Mouse (Mus musculus) lung, postnatal 10 days (tissue): Measurements from ENCODE around the gene Apol8.

Experiments used
- DNase-seq: peaks from one replicate; pipeline ENCODE4 v3.0.0; 2021

The Apol8 gene

DNA sequence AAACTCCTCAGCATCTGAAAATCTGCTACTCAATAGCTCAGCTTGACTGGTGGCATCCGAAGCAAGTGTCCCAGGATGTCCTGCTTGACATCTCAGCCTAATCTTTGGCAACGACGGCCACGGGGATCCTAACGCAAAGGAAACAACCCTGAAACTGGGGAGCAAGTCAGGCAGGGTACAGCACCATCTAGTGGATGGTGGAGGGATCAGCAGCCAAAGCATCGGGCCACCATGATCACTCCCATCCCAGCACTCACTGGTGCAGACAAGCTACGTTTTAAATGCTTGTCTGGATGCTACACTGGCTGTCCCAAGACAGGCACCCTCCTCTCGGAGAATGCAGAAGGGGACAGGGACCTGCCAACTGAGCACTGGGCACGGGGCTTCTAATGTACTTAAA is at the start of gene Apol8:
Gene Apol8, minus strand, starts transcription at position 156 of the 400 bp plus-strand sequence.
- DNase-seq = peak; percentile 74

DNA sequence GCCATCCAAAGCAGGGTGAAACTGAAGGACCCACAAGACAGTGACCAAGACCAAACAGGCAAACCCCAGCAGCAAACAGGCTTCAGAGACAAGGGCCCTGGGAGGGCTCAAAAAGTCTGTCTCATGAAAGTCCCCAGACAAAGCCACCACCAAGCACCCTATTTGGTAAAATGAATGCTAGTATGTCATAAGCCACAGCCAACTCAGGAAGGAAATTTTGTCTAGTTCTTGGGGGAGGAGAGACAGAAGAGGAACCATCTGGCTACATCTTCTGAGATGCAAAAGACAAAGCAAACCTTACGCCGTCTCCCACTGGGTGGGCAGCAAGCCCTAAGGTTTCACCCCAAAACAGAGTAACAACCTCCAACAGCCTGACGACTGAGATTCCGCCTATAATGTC is 48.9 kb upstream of the Apol8 start:
- DNase-seq = no peak

GRCm38 (mm10) chr15:77804949-77805348 is 48.1 kb upstream of the Apol8 start:
- DNase-seq = no peak

GRCm38 (mm10) chr15:77804460-77804859 is 47.7 kb upstream of the Apol8 start:
- DNase-seq = no peak

DNA sequence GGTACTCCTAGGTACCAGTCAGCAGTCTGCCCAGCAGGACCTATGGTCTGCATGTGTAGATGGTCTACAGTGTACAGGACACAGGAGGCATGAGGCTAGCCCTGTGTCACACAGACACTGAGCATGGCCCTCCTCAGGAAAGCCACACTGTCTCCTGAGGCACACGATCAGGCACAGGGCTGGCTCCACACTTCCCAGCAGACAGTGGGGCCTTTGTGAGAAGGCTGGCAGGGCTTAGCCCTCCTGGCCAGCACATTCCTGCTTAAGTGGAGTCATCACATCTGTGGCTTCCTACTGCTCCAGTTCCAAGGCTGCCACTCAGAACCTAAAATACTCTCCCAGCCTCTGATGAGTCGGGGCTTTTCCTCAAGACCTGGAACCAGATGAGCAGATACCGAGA is 46.9 kb upstream of the Apol8 start:
- no peak for DNase-seq

GRCm38 (mm10) chr15:77802992-77803391 is 46.2 kb upstream of the Apol8 start:
- no peak for DNase-seq

- no peak for DNase-seq
Measured at GRCm38 (mm10) chr15:77801188-77801587, 44.4 kb upstream of the Apol8 start.

GRCm38 (mm10) chr15:77800511-77800910 is 43.7 kb upstream of the Apol8 start:
- peak; percentile 86 for DNase-seq

- no peak for DNase-seq
Measured at GRCm38 (mm10) chr15:77799491-77800474, 43.0 kb upstream of the Apol8 start.

GRCm38 (mm10) chr15:77798664-77799490 is 42.1 kb upstream of the Apol8 start:
- peak; percentile 67 for DNase-seq

DNA sequence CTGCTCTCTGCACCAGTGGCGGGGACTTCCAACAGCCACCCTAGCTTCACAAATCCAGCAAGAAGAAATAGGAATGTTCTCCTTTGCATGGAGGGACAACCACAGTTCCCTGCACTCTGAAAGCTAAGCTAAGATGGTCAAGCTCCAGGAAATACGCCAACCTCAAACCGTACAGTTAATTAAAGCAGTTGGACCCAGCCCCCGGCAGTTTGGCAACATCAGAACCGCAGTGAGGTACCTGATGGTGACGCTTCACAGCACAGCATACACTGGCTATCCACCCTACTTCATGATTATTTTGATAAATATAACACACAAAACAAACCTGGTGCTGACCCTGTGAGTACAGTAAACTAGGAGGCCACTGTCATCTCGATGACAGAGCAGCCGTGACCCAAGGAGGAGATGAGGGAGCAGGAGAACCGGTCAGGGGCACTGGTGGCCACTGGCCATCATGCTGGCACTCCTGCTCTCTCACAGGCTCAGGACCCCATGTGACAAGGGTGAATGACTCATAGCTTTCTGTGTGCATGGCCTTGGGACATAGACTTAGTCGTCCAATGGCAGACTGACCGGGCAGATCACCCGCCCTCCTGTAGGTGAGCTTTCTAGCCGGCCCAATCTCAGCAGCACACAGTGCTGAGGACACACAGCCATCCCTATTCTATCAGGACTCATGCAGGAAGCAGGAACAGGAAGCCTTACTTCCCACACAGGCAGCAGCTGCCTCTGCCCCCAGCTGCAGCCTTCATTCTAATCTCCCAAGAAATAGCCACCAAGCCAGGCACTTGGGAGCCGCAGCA is 41.0 kb upstream of the Apol8 start:
- DNase-seq = no peak

GRCm38 (mm10) chr15:77796409-77797035 is 39.7 kb upstream of the Apol8 start:
- no peak for DNase-seq

DNA sequence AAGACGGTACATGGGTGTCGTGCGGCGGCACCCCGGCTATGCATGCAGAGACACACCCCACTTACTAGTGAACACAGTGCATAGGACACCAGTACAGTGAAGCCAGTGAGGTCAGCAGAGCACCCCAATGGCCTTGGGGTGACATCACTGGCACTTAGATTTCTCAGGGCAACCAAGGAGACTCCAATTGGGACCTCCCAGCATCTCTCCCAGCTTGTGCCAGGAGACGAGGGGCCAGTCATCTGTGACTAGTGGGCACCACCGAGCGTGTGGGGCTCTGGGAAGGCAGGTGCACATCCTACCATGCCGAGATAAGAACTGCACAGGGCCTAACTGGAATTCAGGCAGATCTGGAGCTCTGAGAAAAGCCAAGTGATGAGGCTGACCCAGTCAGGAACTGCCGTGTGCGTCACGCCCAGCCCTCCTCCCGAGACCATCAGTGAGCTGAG is 38.1 kb upstream of the Apol8 start:
- DNase-seq = no peak

GRCm38 (mm10) chr15:77794138-77794907 is 37.5 kb upstream of the Apol8 start:
- no peak for DNase-seq

- no peak for DNase-seq
Measured at GRCm38 (mm10) chr15:77793554-77793953, 36.8 kb upstream of the Apol8 start.

- no peak for DNase-seq
Measured at GRCm38 (mm10) chr15:77793094-77793493, 36.3 kb upstream of the Apol8 start.

DNA sequence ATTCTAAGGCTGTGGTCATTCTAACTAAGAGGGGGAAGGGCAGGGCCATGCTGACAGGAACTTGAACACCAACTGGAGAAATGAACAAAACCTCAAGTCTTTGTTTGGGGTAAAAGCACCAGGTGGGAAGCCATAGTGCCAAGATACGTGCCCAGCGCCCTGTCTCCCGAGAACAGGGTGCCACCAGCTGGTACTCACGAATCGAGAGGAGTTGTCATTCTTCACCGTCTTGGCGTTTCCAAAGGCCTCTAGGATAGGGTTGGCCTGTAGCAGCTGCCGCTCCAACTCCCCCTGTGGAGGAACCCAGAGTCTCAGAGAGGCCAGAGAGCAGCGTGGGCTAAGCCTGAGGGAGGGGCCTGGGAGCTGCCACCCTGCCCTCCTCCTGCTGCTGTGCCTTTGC is 35.3 kb upstream of the Apol8 start:
- no peak for DNase-seq

- DNase-seq = peak; percentile 48
Measured at GRCm38 (mm10) chr15:77790656-77791405, 34.0 kb upstream of the Apol8 start.

DNA sequence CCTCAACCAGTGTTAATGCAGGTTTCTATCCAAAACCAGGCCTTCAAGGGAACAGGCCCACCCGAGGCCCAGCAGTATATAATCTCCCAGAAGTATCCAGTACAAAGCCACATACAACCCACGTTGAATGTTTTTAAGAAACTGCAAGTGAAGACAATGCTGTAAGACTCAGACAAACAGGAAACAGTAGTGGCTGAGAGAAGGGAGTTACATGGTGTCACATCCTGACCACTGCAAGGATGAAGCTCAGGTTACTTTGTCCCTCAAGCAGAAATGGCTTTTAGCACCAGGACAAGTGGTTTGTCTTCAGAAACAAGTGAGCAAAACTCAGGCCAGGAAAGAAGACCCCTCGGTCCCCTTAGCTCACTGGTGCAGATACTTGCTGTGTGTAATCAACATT is 32.4 kb upstream of the Apol8 start:
- no peak for DNase-seq

GRCm38 (mm10) chr15:77788356-77788755 is 31.6 kb upstream of the Apol8 start:
- DNase-seq = no peak

DNA sequence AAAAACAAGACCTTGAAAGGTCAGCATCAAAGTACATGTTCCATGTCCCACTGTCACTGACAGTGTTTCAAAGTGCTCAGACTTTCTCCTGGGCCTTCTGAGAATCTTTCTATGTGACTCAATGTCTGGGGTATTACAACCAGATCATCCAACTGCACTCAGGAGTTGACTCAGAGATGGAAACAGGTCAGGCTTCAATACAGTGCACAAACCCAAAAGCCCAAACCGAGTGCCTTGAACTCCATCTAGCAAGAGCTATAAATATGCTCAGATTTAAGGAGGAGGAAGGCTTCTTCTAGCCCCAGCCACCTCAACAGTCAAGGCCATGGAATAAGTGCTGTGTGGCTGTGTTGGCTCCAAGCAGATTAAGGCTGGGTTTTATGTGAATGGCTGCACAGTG is 29.0 kb upstream of the Apol8 start:
- DNase-seq = no peak
